Mouse (Mus musculus) hindbrain, embryonic 11.5 days (tissue): ENCODE measurements around the gene Zpr1. TPM values are rescaled to one million over a fixed set of nuclear protein-coding genes. Genes with fewer than 3 reads are reported as not detected.
A peak's percentile ranks its signal among the peaks of the same experiment; 100 is the strongest.

Source experiments
- ATAC-seq: fragments of 200-750 bp; cut with Nextera tagmentation; 2 replicates; pipeline ENCODE4 v1.8.0; 2017; ENCODE audit warnings: mild to moderate bottlenecking, moderate TSS enrichment, moderate library complexity; ENCODE audit not compliant: low FRiP score
- DNase-seq: peaks from one replicate; pipeline ENCODE4 v3.0.0-alpha.2; 2015; ENCODE audit warnings: low spot score
- H3K27ac ChIP-seq: fragments of 300-500 bp; sonication (generic); 2 replicates; pipeline ENCODE4 v1.5.1; 2014; ENCODE audit warnings: mild to moderate bottlenecking, low read depth, low read length
- H3K27me3 ChIP-seq: fragments of 300-500 bp; sonication (generic); 2 replicates; pipeline ENCODE4 v1.6.1; 2014; ENCODE audit warnings: mild to moderate bottlenecking, low read length, moderate library complexity, mixed read lengths; ENCODE audit not compliant: control insufficient read depth, insufficient read depth
- H3K36me3 ChIP-seq: fragments of 300-500 bp; sonication (generic); 2 replicates; pipeline ENCODE4 v1.6.1; 2014; ENCODE audit warnings: mild to moderate bottlenecking, low read length, moderate library complexity, mixed read lengths; ENCODE audit not compliant: control insufficient read depth, insufficient read depth
- H3K4me1 ChIP-seq: fragments of 300-500 bp; sonication (generic); replicated peaks from 2 replicates; pipeline ENCODE4 v1.6.1; 2014; ENCODE audit warnings: low read length, mixed read lengths; ENCODE audit not compliant: control insufficient read depth, insufficient read depth
- H3K4me2 ChIP-seq: fragments of 300-500 bp; sonication (generic); replicated peaks from 2 replicates; pipeline ENCODE4 v1.6.1; 2014; ENCODE audit warnings: mild to moderate bottlenecking, low read depth, low read length
- H3K4me3 ChIP-seq: fragments of 300-500 bp; sonication (generic); 2 replicates; pipeline ENCODE4 v1.5.1; 2014; ENCODE audit warnings: low read depth, low read length
- H3K9ac ChIP-seq: fragments of 300-500 bp; sonication (generic); 2 replicates; pipeline ENCODE4 v1.6.1; 2014; ENCODE audit warnings: low read depth, low read length
- H3K9me3 ChIP-seq: fragments of 300-500 bp; sonication (generic); 2 replicates; pipeline ENCODE4 v1.6.1; 2016; ENCODE audit warnings: low read length; ENCODE audit not compliant: control insufficient read depth
- WGBS: fragments of 180-500 bp; shearing (Covaris S2); extraction: QIAGEN DNeasy Blood & Tissue Kit; methylation state at CpG from one replicate; pipeline ENCODE4 v1.1.7; 2014; 5-methylcytosine and 5-hydroxymethylcytosine counted together
- polyA plus RNA-seq: library from polyadenylated mRNA; unstranded; fragments of >200 nt; fragmentation: Nextera tagmentation; extraction: Ambion mirVana; gene quantifications from 2 replicates; pipeline ENCODE4 v1.2.1, GENCODE M21; 2014

The Zpr1 gene
- 65.7 and 69.6 TPM in 2 replicates for polyA plus RNA-seq

DNA sequence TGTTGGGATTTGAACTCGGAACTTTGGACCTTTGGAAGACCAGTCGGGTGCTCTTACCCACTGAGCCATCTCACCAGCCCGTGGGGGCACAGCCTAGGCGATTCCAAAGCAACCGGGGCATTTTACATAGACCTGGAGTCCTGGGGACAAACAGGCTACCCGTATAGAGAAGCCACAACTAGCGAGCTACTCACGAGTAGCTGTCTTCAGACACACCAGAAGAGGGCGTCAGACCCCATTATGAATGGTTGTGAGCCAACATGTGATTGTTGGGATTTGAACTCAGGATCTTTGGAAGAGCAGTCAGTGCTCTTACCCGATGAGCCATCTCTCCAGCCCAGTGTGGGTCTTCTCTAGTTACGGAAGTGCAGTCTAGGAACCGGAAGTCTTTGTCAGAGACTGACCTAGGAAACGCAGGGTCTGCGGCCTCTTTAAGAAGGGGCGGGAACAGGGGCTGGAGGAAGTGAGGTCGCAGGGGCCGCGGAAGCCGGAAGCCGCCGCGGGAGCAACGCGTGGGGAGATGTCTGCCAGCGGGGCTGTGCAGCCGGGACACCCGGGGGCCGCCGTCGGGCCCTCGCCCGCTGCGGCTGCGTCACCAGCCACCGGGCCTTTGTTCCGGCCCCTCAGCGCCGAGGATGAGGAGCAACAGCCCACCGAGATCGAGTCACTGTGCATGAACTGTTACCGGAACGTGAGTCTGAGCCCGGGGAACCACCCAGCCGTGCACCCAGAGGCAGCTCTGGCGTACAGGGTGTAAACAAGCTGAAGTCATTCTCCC, at the start of gene Zpr1:
Gene Zpr1 (plus strand): TSS at position 388 of the 778 bp plus-strand sequence.
- 6% methylated on average over 42 of the region's 45 CpGs for WGBS
- Histone ChIP-seq H3K4me2 (peak within 1 kb of the TSS; percentile 91), H3K9ac (peak within 1 kb of the TSS; percentile 75), H3K27me3 (peaks cover 10% of the 10 kb centered on the region), H3K27ac (no peak within 1 kb of the TSS), H3K4me1 (0 out of 2 replicates have a peak, but pooled peaks cover 2% of the 10 kb centered on the region), H3K9me3 (no peaks in the 10 kb centered on the region), H3K4me3 (peak within 1 kb of the TSS; percentile 83), H3K36me3 (0 out of 2 replicates have a peak, but pooled peaks cover 3% of the 10 kb centered on the region)
- ATAC-seq (peak; percentile 94), DNase-seq (peak; percentile 91)

DNA sequence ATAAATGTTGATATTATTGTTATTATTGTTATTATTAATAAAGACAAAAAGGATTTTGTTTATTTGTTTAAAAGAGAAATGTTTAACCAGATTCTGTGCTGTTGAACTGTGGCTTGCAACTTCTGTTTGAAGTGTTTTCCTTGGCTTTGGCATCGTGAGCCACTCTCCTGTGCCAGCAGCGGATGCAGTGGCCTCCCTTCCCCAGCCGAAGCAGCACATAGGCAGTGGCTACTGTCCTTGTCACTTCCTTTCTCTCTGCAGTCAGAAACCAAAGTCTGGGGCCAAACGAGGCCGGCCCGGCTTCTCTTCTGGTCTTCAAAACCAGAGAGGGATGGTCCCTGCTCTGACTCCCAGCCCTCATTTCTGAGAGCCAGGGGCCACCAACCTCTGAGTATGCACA, 49.8 kb upstream of the Zpr1 start:
- H3K27ac ChIP-seq: no peak overlapping the region
- ATAC-seq (no peak), DNase-seq (no peak)
- no peaks in the 10 kb centered on the region for H3K4me1 ChIP-seq
- 86% methylated on average over 6 of the region's 6 CpGs for WGBS
- H3K9ac ChIP-seq: no peak overlapping the region
- no peaks in the 10 kb centered on the region for H3K27me3 ChIP-seq
- no peak overlapping the region for H3K4me2 ChIP-seq
- H3K9me3 ChIP-seq: no peaks in the 10 kb centered on the region
- H3K36me3 ChIP-seq: peaks cover 3% of the 10 kb centered on the region
- H3K4me3 ChIP-seq: no peak overlapping the region

DNA sequence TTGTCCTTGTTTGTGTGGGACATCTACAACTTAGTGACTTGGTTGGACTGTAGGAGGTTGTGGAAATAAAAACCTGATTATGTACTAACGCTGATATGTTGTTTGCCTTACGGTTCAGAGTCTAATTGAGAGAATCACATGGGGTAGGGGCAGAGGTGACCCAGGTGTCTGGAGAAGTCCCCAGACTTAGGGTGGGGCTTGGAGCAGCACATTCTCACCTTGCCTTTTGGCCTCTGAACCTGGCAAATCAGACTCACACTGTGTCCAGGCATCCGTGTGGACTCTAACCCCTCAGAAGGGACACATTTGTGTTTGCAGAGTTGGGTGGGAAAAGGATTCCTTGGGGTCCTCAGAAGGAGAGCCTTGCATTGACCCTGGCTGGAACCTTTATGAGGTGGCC, 48.8 kb upstream of the Zpr1 start:
- no peak for DNase-seq
- H3K36me3 ChIP-seq: peaks cover 3% of the 10 kb centered on the region

DNA sequence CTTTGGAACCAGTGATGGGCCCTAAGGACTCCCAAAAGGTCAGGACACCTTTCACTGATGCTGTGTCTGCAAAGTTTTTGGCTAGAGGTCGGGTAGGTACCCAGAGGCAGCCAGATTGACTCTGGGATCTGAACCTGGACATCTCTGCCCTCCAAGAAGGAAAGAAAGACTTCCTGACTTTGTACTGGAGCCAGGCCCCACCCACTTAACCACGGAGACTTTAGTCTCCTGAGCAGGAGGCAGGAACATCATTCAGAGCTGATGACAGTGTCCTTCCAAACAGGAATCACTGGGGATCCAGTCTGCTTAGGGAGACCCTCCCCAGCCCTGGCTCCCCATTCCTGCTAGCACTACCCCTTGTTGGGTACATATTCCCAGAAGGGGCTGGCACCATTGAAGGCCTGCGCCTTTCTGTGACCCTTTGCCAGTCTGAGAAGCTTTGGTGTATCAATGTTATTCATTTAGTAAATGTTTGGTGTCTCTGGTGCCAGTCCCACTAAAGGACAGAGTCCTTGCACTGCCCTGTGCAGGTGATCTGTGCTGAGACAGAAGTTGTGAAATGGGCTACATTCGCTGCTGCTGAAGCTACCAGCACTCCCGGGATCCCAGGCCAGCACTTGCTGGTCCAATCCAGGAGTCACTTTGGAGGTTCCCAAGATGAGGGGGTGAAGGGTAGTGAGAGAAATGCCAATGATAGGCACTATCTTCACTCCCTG, 47.8 kb upstream of the Zpr1 start:
- no peak overlapping the region for H3K27ac ChIP-seq
- H3K36me3 ChIP-seq: peaks cover 3% of the 10 kb centered on the region
- H3K4me1 ChIP-seq: no peaks in the 10 kb centered on the region
- 73% methylated on average over 5 of the region's 5 CpGs for WGBS
- H3K27me3 ChIP-seq: no peaks in the 10 kb centered on the region
- DNase-seq: no peak
- no peaks in the 10 kb centered on the region for H3K9me3 ChIP-seq
- H3K9ac ChIP-seq: no peak overlapping the region
- no peak overlapping the region for H3K4me3 ChIP-seq
- ATAC-seq: no peak
- H3K4me2 ChIP-seq: no peak overlapping the region

More for the DNA sequence above, 48.8 kb upstream of the Zpr1 start:
- H3K4me3 ChIP-seq: no peak overlapping the region
- no peaks in the 10 kb centered on the region for H3K27me3 ChIP-seq
- 83% methylated on average over 3 of the region's 3 CpGs for WGBS
- no peaks in the 10 kb centered on the region for H3K4me1 ChIP-seq
- H3K27ac ChIP-seq: no peak overlapping the region
- H3K4me2 ChIP-seq: no peak overlapping the region
- ATAC-seq: no peak
- no peaks in the 10 kb centered on the region for H3K9me3 ChIP-seq
- H3K9ac ChIP-seq: no peak overlapping the region

DNA sequence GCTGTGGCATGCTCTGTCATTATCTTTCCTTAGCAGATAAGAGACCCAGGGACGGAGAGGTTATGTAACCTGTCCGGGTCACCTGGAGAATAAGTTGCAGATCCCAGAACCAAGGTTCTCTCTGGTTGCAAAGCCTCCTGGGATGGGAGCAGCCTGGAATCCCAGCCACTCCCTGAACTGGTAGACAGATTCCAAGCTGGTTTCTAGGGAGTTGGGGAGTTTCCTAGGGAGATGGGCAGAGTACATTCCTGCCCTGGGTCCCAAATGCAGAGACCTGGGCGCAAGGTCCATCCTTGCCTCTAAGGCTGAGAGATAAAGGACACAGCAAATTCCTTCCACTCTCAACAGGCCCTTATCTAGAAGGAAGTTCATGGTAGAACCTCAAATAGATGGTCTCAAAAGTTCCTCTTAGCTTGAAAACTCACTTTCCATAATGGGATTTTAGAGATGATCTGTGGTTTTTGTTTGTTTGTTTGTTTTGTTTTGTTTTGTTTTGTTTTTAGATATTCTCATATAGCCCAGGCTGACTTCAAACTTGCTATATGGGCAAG, 45.7 kb upstream of the Zpr1 start:
- 92% methylated on average over 3 of the region's 3 CpGs for WGBS
- H3K4me3 ChIP-seq: no peak overlapping the region
- H3K9me3 ChIP-seq: no peaks in the 10 kb centered on the region
- no peak overlapping the region for H3K4me2 ChIP-seq
- no peak overlapping the region for H3K27ac ChIP-seq
- no peaks in the 10 kb centered on the region; the same call in 1 of the 2 replicates for H3K36me3 ChIP-seq
- no peak for ATAC-seq
- DNase-seq: no peak
- no peaks in the 10 kb centered on the region; the same call in 1 of the 2 replicates for H3K27me3 ChIP-seq
- no peak overlapping the region for H3K9ac ChIP-seq
- no peaks in the 10 kb centered on the region for H3K4me1 ChIP-seq

DNA sequence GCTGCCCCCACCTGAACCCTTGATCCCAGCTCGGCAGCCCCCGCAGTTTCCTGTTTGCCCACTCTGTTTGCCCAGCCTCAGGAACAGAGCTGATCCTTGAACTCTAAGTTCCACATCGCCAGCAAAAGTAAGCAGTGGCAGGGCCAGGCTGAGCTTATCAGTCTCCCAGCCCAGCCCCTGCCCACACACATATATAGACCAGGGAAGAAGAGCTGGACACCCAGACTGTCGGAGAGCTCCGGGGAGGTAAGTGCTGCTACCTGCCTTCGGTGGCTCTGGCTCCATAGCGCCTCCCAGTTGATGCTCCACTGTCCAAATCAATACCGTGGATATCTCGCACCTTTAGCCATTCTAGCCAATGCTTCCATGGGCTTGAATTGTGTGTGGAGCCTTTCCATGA, 44.4 kb upstream of the Zpr1 start, which contains the start of gene Apoa1:
Gene Apoa1 (plus strand): TSS at position 90 of the 400 bp plus-strand sequence.
- H3K4me3 ChIP-seq: no peak within 1 kb of the TSS
- 68% methylated on average over 9 of the region's 9 CpGs for WGBS
- H3K27ac ChIP-seq: no peak within 1 kb of the TSS
- DNase-seq (no peak), ATAC-seq (no peak)
- H3K9ac ChIP-seq: no peak within 1 kb of the TSS
- no peak within 1 kb of the TSS for H3K4me2 ChIP-seq
- H3K9me3 ChIP-seq: no peaks in the 10 kb centered on the region
- H3K36me3 ChIP-seq: no peaks in the 10 kb centered on the region
- H3K27me3 ChIP-seq: no peaks in the 10 kb centered on the region; the same call in 1 of the 2 replicates
- H3K4me1 ChIP-seq: no peaks in the 10 kb centered on the region

DNA sequence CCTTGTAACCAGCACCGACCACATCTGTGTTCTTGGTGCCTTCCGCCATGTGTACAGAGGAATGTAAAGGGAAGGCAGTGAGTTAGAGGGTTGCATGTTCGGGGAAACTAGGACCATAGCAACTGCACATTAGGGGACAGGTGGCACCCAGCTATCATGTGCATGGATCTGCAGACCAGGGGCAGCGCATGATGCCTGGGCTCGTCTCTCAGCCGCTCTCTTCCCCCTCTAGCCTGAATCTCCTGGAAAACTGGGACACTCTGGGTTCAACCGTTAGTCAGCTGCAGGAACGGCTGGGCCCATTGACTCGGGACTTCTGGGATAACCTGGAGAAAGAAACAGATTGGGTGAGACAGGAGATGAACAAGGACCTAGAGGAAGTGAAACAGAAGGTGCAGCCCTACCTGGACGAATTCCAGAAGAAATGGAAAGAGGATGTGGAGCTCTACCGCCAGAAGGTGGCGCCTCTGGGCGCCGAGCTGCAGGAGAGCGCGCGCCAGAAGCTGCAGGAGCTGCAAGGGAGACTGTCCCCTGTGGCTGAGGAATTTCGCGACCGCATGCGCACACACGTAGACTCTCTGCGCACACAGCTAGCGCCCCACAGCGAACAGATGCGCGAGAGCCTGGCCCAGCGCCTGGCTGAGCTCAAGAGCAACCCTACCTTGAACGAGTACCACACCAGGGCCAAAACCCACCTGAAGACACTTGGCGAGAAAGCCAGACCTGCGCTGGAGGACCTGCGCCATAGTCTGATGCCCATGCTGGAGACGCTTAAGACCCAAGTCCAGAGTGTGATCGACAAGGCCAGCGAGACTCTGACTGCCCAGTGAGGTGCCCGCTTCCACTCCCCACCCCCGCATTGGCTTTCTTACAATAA, 43.1 kb upstream of the Zpr1 start:
- peak overlapping the region; percentile 33 for H3K4me3 ChIP-seq
- DNase-seq (peak; percentile 86), ATAC-seq (peak; percentile 84)
- WGBS: 16% methylated on average over 37 of the region's 37 CpGs
- no peaks in the 10 kb centered on the region for H3K9me3 ChIP-seq
- no peak overlapping the region for H3K27ac ChIP-seq
- H3K9ac ChIP-seq: peak overlapping the region; percentile 55
- H3K4me2 ChIP-seq: peak overlapping the region; percentile 62
- H3K36me3 ChIP-seq: no peaks in the 10 kb centered on the region
- H3K27me3 ChIP-seq: no peaks in the 10 kb centered on the region; the same call in 1 of the 2 replicates
- H3K4me1 ChIP-seq: no peaks in the 10 kb centered on the region

DNA sequence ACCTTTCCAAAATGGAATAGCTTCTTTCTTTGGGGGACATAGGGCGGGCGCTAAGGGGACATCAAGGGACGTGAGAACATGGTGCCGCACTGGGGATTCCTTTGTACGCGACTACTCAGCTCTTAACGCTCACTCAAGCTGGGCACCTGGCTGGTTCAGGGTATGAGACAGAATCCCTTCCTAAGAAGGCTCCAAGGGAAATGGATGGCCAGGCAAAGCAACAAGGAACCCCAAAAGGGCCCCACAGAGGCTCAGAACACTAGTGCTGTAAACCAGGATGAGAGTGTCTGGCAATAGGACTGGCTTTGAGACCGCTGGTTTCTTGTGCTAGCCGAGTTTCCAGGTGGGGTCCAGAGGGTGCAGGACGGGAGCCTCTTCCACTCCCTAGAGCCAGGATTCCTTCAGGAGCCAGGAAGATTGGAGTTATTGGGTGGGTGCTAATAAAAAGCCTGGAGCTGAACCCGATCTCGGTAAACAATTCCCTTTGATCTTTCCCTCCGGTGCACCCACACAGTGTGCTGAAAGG, 42.4 kb upstream of the Zpr1 start:
- no peaks in the 10 kb centered on the region for H3K36me3 ChIP-seq
- WGBS: 25% methylated on average over 13 of the region's 13 CpGs
- H3K4me3 ChIP-seq: peak overlapping the region; percentile 33
- DNase-seq: no peak
- no peaks in the 10 kb centered on the region for H3K4me1 ChIP-seq
- 0 out of 2 replicates have a peak, but pooled peaks have one; percentile 22 for ATAC-seq
- peak overlapping the region; percentile 55 for H3K9ac ChIP-seq
- peak overlapping the region; percentile 62 for H3K4me2 ChIP-seq
- H3K27ac ChIP-seq: no peak overlapping the region
- no peaks in the 10 kb centered on the region for H3K9me3 ChIP-seq
- H3K27me3 ChIP-seq: no peaks in the 10 kb centered on the region; the same call in 1 of the 2 replicates
